Mouse (Mus musculus) small intestine, adult 2 months (tissue): ENCODE results near the gene Gm28035. TPM values are rescaled to one million over a fixed set of nuclear protein-coding genes. Genes with fewer than 3 reads are reported as not detected.

ENCODE experiments used
- H3K27ac ChIP-seq: fragments of 200-500 bp; 2 replicates; pipeline ENCODE4 v1.5.1; 2012; ENCODE audit warnings: low read depth, low read length, control low read depth, inconsistent platforms; ENCODE audit not compliant: insufficient read depth
- H3K27me3 ChIP-seq: fragments of 200-500 bp; 2 replicates; pipeline ENCODE4 v1.6.1; 2012; ENCODE audit warnings: mild to moderate bottlenecking, moderate library complexity, low read length, inconsistent platforms; ENCODE audit not compliant: control insufficient read depth, insufficient read depth
- H3K36me3 ChIP-seq: fragments of 200-500 bp; 2 replicates; pipeline ENCODE4 v1.6.1; 2012; ENCODE audit warnings: mild to moderate bottlenecking, low read length, control low read depth, inconsistent platforms; ENCODE audit not compliant: control insufficient read depth, insufficient read depth
- H3K4me1 ChIP-seq: fragments of 200-500 bp; 2 replicates; pipeline ENCODE4 v1.6.1; 2012; ENCODE audit warnings: low read length, inconsistent platforms, mixed read lengths; ENCODE audit not compliant: control insufficient read depth, insufficient read depth, insufficient read length
- H3K4me3 ChIP-seq: fragments of 200-500 bp; 2 replicates; pipeline ENCODE4 v1.5.1; 2012; ENCODE audit warnings: low read depth, mild to moderate bottlenecking, control low read depth, inconsistent platforms, low read length, moderate library complexity
- CTCF ChIP-seq: fragments of 200-500 bp; IDR thresholded peaks from 2 replicates; pipeline ENCODE4 v1.5.1; 2012; ENCODE audit warnings: low read depth, mild to moderate bottlenecking, control low read depth, inconsistent platforms, low read length, moderate library complexity, mixed read lengths; ENCODE audit not compliant: insufficient replicate concordance, insufficient read length; ENCODE audit errors: extremely low read depth
- POLR2A ChIP-seq: fragments of 200-500 bp; IDR thresholded peaks from 2 replicates; pipeline ENCODE4 v1.6.1; 2012; ENCODE audit warnings: low read depth, mild to moderate bottlenecking, control low read depth, inconsistent platforms, low read length, moderate library complexity
- WGBS: fragments of 180-500 bp; shearing (Covaris S2); methylation state at CpG from one replicate; pipeline ENCODE4 v1.1.7; 2018; 5-methylcytosine and 5-hydroxymethylcytosine counted together
- polyA plus RNA-seq: library from polyadenylated mRNA; depleted of rRNA; stranded (reverse); fragments of >200 nt; gene quantifications from 2 replicates; pipeline ENCODE4 v1.2.3, GENCODE M21; 2012; rRNA removed

Gm28035 gene
- polyA plus RNA-seq, 1 experiment, result 6.1 TPM

- WGBS, result 90% methylated on average over 2 of the region's 2 CpGs
- Histone ChIP-seq H3K27me3 (no peaks in the 10 kb centered on the region), H3K4me3 (no peak overlapping the region), H3K4me1 (no peaks in the 10 kb centered on the region), H3K27ac (no peak overlapping the region), H3K36me3 (peaks cover 69% of the 10 kb centered on the region)
- TF ChIP-seq CTCF (no peak), POLR2A (no peak)
Observed at GRCm38 (mm10) chr2:30311481-30311880, 71.1 kb downstream of the Gm28035 start.

GRCm38 (mm10) chr2:30316136-30316535 lies 75.8 kb downstream of the Gm28035 start:
- H3K27me3 ChIP-seq, result no peaks in the 10 kb centered on the region
- TF ChIP-seq POLR2A (no peak), CTCF (no peak)
- WGBS, result 98% methylated on average over 4 of the region's 4 CpGs
- no peaks in the 10 kb centered on the region for H3K4me1 ChIP-seq
- no peak overlapping the region for H3K27ac ChIP-seq
- H3K36me3 ChIP-seq, result peaks cover 64% of the 10 kb centered on the region
- no peak overlapping the region for H3K4me3 ChIP-seq

- Histone ChIP-seq H3K4me3 (no peak overlapping the region), H3K27ac (no peak overlapping the region), H3K27me3 (no peaks in the 10 kb centered on the region), H3K4me1 (no peaks in the 10 kb centered on the region), H3K36me3 (peaks cover 68% of the 10 kb centered on the region)
- WGBS, result 87% methylated on average over 5 of the region's 5 CpGs
- no peak for TF ChIP-seq CTCF
- TF ChIP-seq POLR2A, result no peak
Observed at GRCm38 (mm10) chr2:30316955-30317354, 76.6 kb downstream of the Gm28035 start.

- H3K4me1 ChIP-seq, result no peaks in the 10 kb centered on the region
- H3K27ac ChIP-seq, result no peak overlapping the region
- H3K36me3 ChIP-seq, result peaks cover 69% of the 10 kb centered on the region
- H3K4me3 ChIP-seq, result no peak overlapping the region
- no peak for TF ChIP-seq CTCF
- TF ChIP-seq POLR2A, result no peak
- 44% methylated on average over 4 of the region's 4 CpGs for WGBS
- no peaks in the 10 kb centered on the region for H3K27me3 ChIP-seq
Observed at GRCm38 (mm10) chr2:30319260-30319659, 78.9 kb downstream of the Gm28035 start.

GRCm38 (mm10) chr2:30323111-30323510 lies 82.7 kb downstream of the Gm28035 start:
- TF ChIP-seq POLR2A (no peak), CTCF (no peak)
- H3K27me3 ChIP-seq, result no peaks in the 10 kb centered on the region
- H3K36me3 ChIP-seq, result peaks cover 66% of the 10 kb centered on the region
- no peak overlapping the region for H3K27ac ChIP-seq
- H3K4me1 ChIP-seq, result no peaks in the 10 kb centered on the region
- no peak overlapping the region for H3K4me3 ChIP-seq
- WGBS, result 96% methylated on average over 7 of the region's 7 CpGs

GRCm38 (mm10) chr2:30325296-30325695 lies 84.9 kb downstream of the Gm28035 start:
- Histone ChIP-seq H3K4me1 (no peaks in the 10 kb centered on the region), H3K4me3 (no peak overlapping the region), H3K27ac (no peak overlapping the region), H3K27me3 (no peaks in the 10 kb centered on the region), H3K36me3 (peaks cover 79% of the 10 kb centered on the region)
- WGBS, result 92% methylated on average over 5 of the region's 5 CpGs
- TF ChIP-seq CTCF, result no peak
- no peak for TF ChIP-seq POLR2A

GRCm38 (mm10) chr2:30327276-30327675 lies 86.9 kb downstream of the Gm28035 start:
- no peaks in the 10 kb centered on the region for H3K27me3 ChIP-seq
- H3K4me1 ChIP-seq, result no peaks in the 10 kb centered on the region
- peaks cover 78% of the 10 kb centered on the region for H3K36me3 ChIP-seq
- TF ChIP-seq CTCF, result no peak
- 91% methylated on average over 7 of the region's 7 CpGs for WGBS
- no peak overlapping the region for H3K27ac ChIP-seq
- H3K4me3 ChIP-seq, result no peak overlapping the region

GRCm38 (mm10) chr2:30328791-30329190 lies 88.4 kb downstream of the Gm28035 start:
- TF ChIP-seq POLR2A, result no peak
- TF ChIP-seq CTCF, result no peak
- Histone ChIP-seq H3K4me3 (no peak overlapping the region), H3K27me3 (no peaks in the 10 kb centered on the region), H3K36me3 (peaks cover 78% of the 10 kb centered on the region), H3K27ac (no peak overlapping the region), H3K4me1 (no peaks in the 10 kb centered on the region)
- 74% methylated on average over 3 of the region's 3 CpGs for WGBS

Other genes starting within 250 kb of the Gm28035 start
- 7.5 and 8.3 TPM in 2 replicates for gene Wdr34, start 191.7 kb upstream of the Gm28035 start, polyA plus RNA-seq
- 19.2 and 40.4 TPM in 2 replicates for gene Set, start 183.2 kb upstream of the Gm28035 start, polyA plus RNA-seq
- gene Pkn3, start 162.9 kb upstream of the Gm28035 start, polyA plus RNA-seq, result 4.9 and 7.8 TPM in 2 replicates
- gene Zdhhc12, start 146.9 kb upstream of the Gm28035 start, polyA plus RNA-seq, result 81.4 and 175 TPM in 2 replicates
- 21.1 and 39.1 TPM in 2 replicates for gene Zer1, start 116.0 kb upstream of the Gm28035 start, polyA plus RNA-seq
- gene Tbc1d13, start 106.8 kb upstream of the Gm28035 start, polyA plus RNA-seq, result 48.5 and 85.7 TPM in 2 replicates
- gene Endog, start 69.1 kb upstream of the Gm28035 start, polyA plus RNA-seq, result 109 and 147 TPM in 2 replicates
- 10.9 and 16.8 TPM in 2 replicates for gene Spout1, start 62.1 kb upstream of the Gm28035 start, polyA plus RNA-seq
- 14.9 and 77.0 TPM in 2 replicates for gene Kyat1, start 34.7 kb upstream of the Gm28035 start, polyA plus RNA-seq
- 17.9 and 27.4 TPM in 2 replicates for gene Lrrc8a, start 2.9 kb upstream of the Gm28035 start, polyA plus RNA-seq
- 2.4 and 3.8 TPM in 2 replicates for gene Phyhd1, start 25.6 kb downstream of the Gm28035 start, polyA plus RNA-seq
- gene Gm28038, start 40.5 kb downstream of the Gm28035 start, polyA plus RNA-seq, result not detected in 2 replicates
- gene Dolk, start 45.8 kb downstream of the Gm28035 start, polyA plus RNA-seq, result 14.1 and 14.8 TPM in 2 replicates
- gene Nup188, start 45.8 kb downstream of the Gm28035 start, polyA plus RNA-seq, result 12.7 and 21.4 TPM in 2 replicates
- 112 and 158 TPM in 2 replicates for gene Sh3glb2, start 118.8 kb downstream of the Gm28035 start, polyA plus RNA-seq
- 28.7 and 33.4 TPM in 2 replicates for gene Miga2, start 123.7 kb downstream of the Gm28035 start, polyA plus RNA-seq
- gene Dolpp1, start 151.7 kb downstream of the Gm28035 start, polyA plus RNA-seq, result 62.0 and 199 TPM in 2 replicates
- 77.8 and 176 TPM in 2 replicates for gene Crat, start 175.2 kb downstream of the Gm28035 start, polyA plus RNA-seq
- gene Ptpa, start 175.5 kb downstream of the Gm28035 start, polyA plus RNA-seq, result 55.4 and 102 TPM in 2 replicates
- gene Ier5l, start 233.7 kb downstream of the Gm28035 start, polyA plus RNA-seq, result 11.5 and 13.4 TPM in 2 replicates